Mouse (Mus musculus) liver, adult 2 months (tissue): ENCODE measurements at regions not wholly inside any gene's neighbourhood (a gene's known extent, or its start where the extent isn't known, plus 50 kb on each side); places are given as distances from the start of the nearest gene placed in this dataset.

Source experiments
- DNase-seq: peaks from one replicate; pipeline ENCODE4 v3.0.0-alpha.2; 2011; ENCODE audit warnings: low read depth, low spot score; ENCODE audit errors: extremely low read depth
- H3K27ac ChIP-seq: fragments of 200-500 bp; replicated peaks from 2 replicates; pipeline ENCODE4 v1.5.1; 2012; ENCODE audit warnings: low read depth, mild to moderate bottlenecking, control low read depth, inconsistent platforms, low read length; ENCODE audit not compliant: insufficient read depth
- H3K27me3 ChIP-seq: fragments of 200-500 bp; 2 replicates; pipeline ENCODE4 v1.6.1; 2012; ENCODE audit warnings: mild to moderate bottlenecking, moderate library complexity, low read length, inconsistent platforms; ENCODE audit not compliant: control insufficient read depth, insufficient read depth
- H3K36me3 ChIP-seq: fragments of 200-500 bp; 2 replicates; pipeline ENCODE4 v1.6.1; 2012; ENCODE audit warnings: low read length, inconsistent platforms; ENCODE audit not compliant: control insufficient read depth, insufficient read depth
- H3K4me1 ChIP-seq: fragments of 200-500 bp; 2 replicates; pipeline ENCODE4 v1.6.1; 2011; ENCODE audit warnings: low read length; ENCODE audit not compliant: control insufficient read depth, insufficient read depth
- H3K4me3 ChIP-seq: fragments of 200-500 bp; 2 replicates; pipeline ENCODE4 v1.5.1; 2011; ENCODE audit warnings: low read depth, mild to moderate bottlenecking, control low read depth, low read length, moderate library complexity; ENCODE audit not compliant: insufficient read depth
- H3K79me2 ChIP-seq: fragments of 200-500 bp; 2 replicates; pipeline ENCODE4 v1.6.1; 2012; ENCODE audit warnings: inconsistent platforms, mild to moderate bottlenecking, low read length, moderate library complexity; ENCODE audit not compliant: control insufficient read depth, insufficient read depth
- H3K9ac ChIP-seq: fragments of 200-500 bp; 2 replicates; pipeline ENCODE4 v1.6.1; 2012; ENCODE audit warnings: low read depth, mild to moderate bottlenecking, control low read depth, inconsistent platforms, low read length
- CTCF ChIP-seq: fragments of 200-500 bp; IDR thresholded peaks from 2 replicates; pipeline ENCODE4 v1.5.1; 2011; ENCODE audit warnings: low read depth, low read length, control low read depth
- POLR2A ChIP-seq: fragments of 200-500 bp; IDR thresholded peaks from 2 replicates; pipeline ENCODE4 v1.6.1; 2011; ENCODE audit warnings: low read length, control low read depth; ENCODE audit not compliant: insufficient read depth; ENCODE audit errors: extremely low read depth
- WGBS: fragments of 180-500 bp; shearing (Covaris S2); methylation state at CpG from one replicate; pipeline ENCODE4 v1.1.7; 2018; 5-methylcytosine and 5-hydroxymethylcytosine counted together

GRCm38 (mm10) chr1:83631394-83631793 is 223.4 kb upstream of the Sphkap start:
- H3K4me3 ChIP-seq: no peak overlapping the region
- no peak overlapping the region for H3K27ac ChIP-seq
- whole genome bisulfite sequencing: 86% methylated on average over 7 of the region's 7 CpGs
- no peak for DNase-seq
- H3K4me1 ChIP-seq: no peaks in the 10 kb centered on the region
- H3K36me3 ChIP-seq: no peaks in the 10 kb centered on the region
- H3K27me3 ChIP-seq: no peaks in the 10 kb centered on the region
- no peak overlapping the region for H3K9ac ChIP-seq
- H3K79me2 ChIP-seq: no peaks in the 10 kb centered on the region
- TF ChIP-seq POLR2A (no peak), CTCF (no peak)

GRCm38 (mm10) chr1:83587258-83587657 is 179.3 kb upstream of the Sphkap start:
- WGBS: 89% methylated on average over 1 of the region's 1 CpGs

GRCm38 (mm10) chr1:83583041-83583440 is 175.0 kb upstream of the Sphkap start:
- H3K27me3 ChIP-seq: no peaks in the 10 kb centered on the region
- 77% methylated on average over 4 of the region's 4 CpGs for WGBS

More at GRCm38 (mm10) chr1:83587258-83587657, 179.3 kb upstream of the Sphkap start:
- H3K4me3 ChIP-seq: no peak overlapping the region
- H3K36me3 ChIP-seq: no peaks in the 10 kb centered on the region
- no peaks in the 10 kb centered on the region for H3K4me1 ChIP-seq
- DNase-seq: no peak
- TF ChIP-seq POLR2A: no peak
- no peak for TF ChIP-seq CTCF
- no peaks in the 10 kb centered on the region for H3K79me2 ChIP-seq
- no peaks in the 10 kb centered on the region for H3K27me3 ChIP-seq
- no peak overlapping the region for H3K9ac ChIP-seq
- no peak overlapping the region for H3K27ac ChIP-seq

GRCm38 (mm10) chr1:83569991-83570390 is 162.0 kb upstream of the Sphkap start:
- Histone ChIP-seq H3K9ac (no peak overlapping the region), H3K79me2 (no peaks in the 10 kb centered on the region), H3K36me3 (no peaks in the 10 kb centered on the region), H3K4me1 (no peaks in the 10 kb centered on the region), H3K27ac (no peak overlapping the region), H3K4me3 (no peak overlapping the region), H3K27me3 (no peaks in the 10 kb centered on the region)
- WGBS: 72% methylated on average over 5 of the region's 5 CpGs
- no peak for TF ChIP-seq CTCF
- no peak for TF ChIP-seq POLR2A
- DNase-seq: no peak

More at GRCm38 (mm10) chr1:83583041-83583440, 175.0 kb upstream of the Sphkap start:
- DNase-seq: no peak
- H3K9ac ChIP-seq: no peak overlapping the region
- H3K4me3 ChIP-seq: no peak overlapping the region
- H3K79me2 ChIP-seq: no peaks in the 10 kb centered on the region
- TF ChIP-seq POLR2A (no peak), CTCF (no peak)
- H3K27ac ChIP-seq: no peak overlapping the region
- H3K36me3 ChIP-seq: no peaks in the 10 kb centered on the region
- H3K4me1 ChIP-seq: no peaks in the 10 kb centered on the region

GRCm38 (mm10) chr1:83568746-83569145 is 160.7 kb upstream of the Sphkap start:
- DNase-seq: no peak
- Histone ChIP-seq H3K36me3 (no peaks in the 10 kb centered on the region), H3K27ac (no peak overlapping the region), H3K4me1 (no peaks in the 10 kb centered on the region), H3K4me3 (no peak overlapping the region), H3K79me2 (no peaks in the 10 kb centered on the region), H3K27me3 (no peaks in the 10 kb centered on the region), H3K9ac (no peak overlapping the region)
- WGBS: 91% methylated on average over 1 of the region's 1 CpGs
- no peak for TF ChIP-seq POLR2A
- TF ChIP-seq CTCF: no peak

- no peak overlapping the region for H3K4me3 ChIP-seq
- no peaks in the 10 kb centered on the region for H3K27me3 ChIP-seq
- no peaks in the 10 kb centered on the region for H3K36me3 ChIP-seq
- no peaks in the 10 kb centered on the region for H3K79me2 ChIP-seq
- no peak overlapping the region for H3K27ac ChIP-seq
- no peak for DNase-seq
- no peaks in the 10 kb centered on the region for H3K4me1 ChIP-seq
- no peak overlapping the region for H3K9ac ChIP-seq
- TF ChIP-seq CTCF (no peak), POLR2A (no peak)
Measured at GRCm38 (mm10) chr1:83551617-83552016, 143.6 kb upstream of the Sphkap start.
